Mouse (Mus musculus) midbrain, embryonic 12.5 days (tissue): ENCODE results near the gene Olfr319. TPM values are rescaled to one million over a fixed set of nuclear protein-coding genes. Genes with fewer than 3 reads are reported as not detected.
"Not testable (repeated sequence)": the region's sequence is repeated elsewhere in the genome, so short reads cannot be mapped to it uniquely, and the experiment has no call there.

Experiments
- ATAC-seq: fragments of 200-750 bp; cut with Nextera tagmentation; 2 replicates; pipeline ENCODE4 v1.8.0; 2017; ENCODE audit warnings: low read depth, moderate TSS enrichment, moderate library complexity; ENCODE audit not compliant: low FRiP score
- H3K27ac ChIP-seq: fragments of 300-500 bp; sonication (generic); replicated peaks from 2 replicates; pipeline ENCODE4 v1.5.1; 2016; ENCODE audit warnings: mild to moderate bottlenecking
- H3K27me3 ChIP-seq: fragments of 300-500 bp; sonication (generic); 2 replicates; pipeline ENCODE4 v1.6.1; 2016; ENCODE audit warnings: mild to moderate bottlenecking
- H3K36me3 ChIP-seq: fragments of 300-500 bp; sonication (generic); 2 replicates; pipeline ENCODE4 v1.6.1; 2016
- H3K4me1 ChIP-seq: fragments of 300-500 bp; sonication (generic); 2 replicates; pipeline ENCODE4 v1.6.1; 2016
- H3K4me2 ChIP-seq: fragments of 300-500 bp; sonication (generic); replicated peaks from 2 replicates; pipeline ENCODE4 v1.6.1; 2016; ENCODE audit warnings: mild to moderate bottlenecking, moderate library complexity
- H3K4me3 ChIP-seq: fragments of 300-500 bp; sonication (generic); 2 replicates; pipeline ENCODE4 v1.5.1; 2016; ENCODE audit warnings: mild to moderate bottlenecking
- H3K9ac ChIP-seq: fragments of 300-500 bp; sonication (generic); replicated peaks from 2 replicates; pipeline ENCODE4 v1.6.1; 2016; ENCODE audit warnings: mild to moderate bottlenecking, moderate library complexity
- H3K9me3 ChIP-seq: fragments of 300-500 bp; sonication (generic); 2 replicates; pipeline ENCODE4 v1.6.1; 2016; ENCODE audit warnings: mild to moderate bottlenecking
- WGBS: fragments of 180-500 bp; shearing (Covaris S2); methylation state at CpG from one replicate; pipeline ENCODE4 v1.1.7; 2016; 5-methylcytosine and 5-hydroxymethylcytosine counted together
- polyA plus RNA-seq: library from polyadenylated mRNA; unstranded; fragments of >200 nt; fragmentation: Nextera tagmentation; extraction: Ambion mirVana; gene quantifications from 2 replicates; pipeline ENCODE4 v1.2.1, GENCODE M21; 2016

Olfr319 gene
- polyA plus RNA-seq, 1 experiment from 2014 or later, result not detected

DNA sequence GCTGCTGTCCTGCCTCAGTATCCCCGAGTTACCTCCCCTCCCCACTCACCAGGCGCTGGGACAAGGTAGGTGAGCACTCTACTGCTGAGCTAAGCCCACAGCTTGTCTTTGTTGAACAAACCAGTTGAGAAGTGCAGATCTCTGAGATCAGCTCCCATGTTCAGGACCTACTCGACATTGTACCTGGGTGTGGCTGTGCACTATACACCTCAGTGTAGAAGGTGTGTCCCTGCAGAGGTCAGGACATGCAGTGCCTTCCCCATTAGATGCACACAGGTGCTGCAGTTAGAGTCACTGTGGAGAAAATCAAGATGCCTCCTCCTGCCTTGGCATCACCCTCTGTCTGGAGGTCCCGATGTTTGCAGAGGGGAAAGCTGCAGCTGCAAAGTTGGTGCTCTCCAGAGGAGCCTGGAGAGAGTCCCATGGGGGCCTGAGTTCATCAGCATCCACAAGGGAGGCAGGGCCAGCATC is 39.9 kb downstream of the Olfr319 start, which contains the start of gene Olfr317:
Gene Olfr317 (minus strand): TSS at position 421 of the 471 bp plus-strand sequence.
- H3K27ac ChIP-seq, result no peak within 1 kb of the TSS
- H3K4me3 ChIP-seq, result no peak within 1 kb of the TSS
- no peaks in the 10 kb centered on the region for H3K36me3 ChIP-seq
- no peaks in the 10 kb centered on the region for H3K27me3 ChIP-seq
- no peaks in the 10 kb centered on the region for H3K4me1 ChIP-seq
- H3K4me2 ChIP-seq, result no peak within 1 kb of the TSS
- 80% methylated on average over 4 of the region's 4 CpGs for WGBS
- no peaks in the 10 kb centered on the region for H3K9me3 ChIP-seq
- no peak within 1 kb of the TSS for H3K9ac ChIP-seq
- no peak for ATAC-seq

DNA sequence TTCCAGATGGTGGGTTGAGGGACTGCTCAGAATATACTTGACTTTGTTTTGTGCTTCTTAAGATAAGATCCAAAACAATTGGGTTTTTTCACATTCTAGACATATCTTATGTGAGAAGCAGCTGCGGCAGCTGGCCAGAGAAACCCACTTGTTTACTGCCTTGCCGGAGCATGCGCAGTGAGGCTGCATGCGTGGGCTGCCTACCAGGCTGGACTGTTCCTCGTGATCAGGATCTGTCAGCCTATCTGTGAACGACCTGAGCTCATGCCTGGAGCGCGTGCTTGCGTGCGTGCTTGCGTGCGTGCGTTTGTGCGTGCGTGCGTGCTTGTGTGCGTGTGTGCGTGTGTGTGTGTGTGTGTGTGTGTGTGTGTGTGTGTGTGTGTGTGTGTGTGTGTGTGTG is 52.1 kb downstream of the Olfr319 start:
- WGBS, result 82% methylated on average over 18 of the region's 18 CpGs

DNA sequence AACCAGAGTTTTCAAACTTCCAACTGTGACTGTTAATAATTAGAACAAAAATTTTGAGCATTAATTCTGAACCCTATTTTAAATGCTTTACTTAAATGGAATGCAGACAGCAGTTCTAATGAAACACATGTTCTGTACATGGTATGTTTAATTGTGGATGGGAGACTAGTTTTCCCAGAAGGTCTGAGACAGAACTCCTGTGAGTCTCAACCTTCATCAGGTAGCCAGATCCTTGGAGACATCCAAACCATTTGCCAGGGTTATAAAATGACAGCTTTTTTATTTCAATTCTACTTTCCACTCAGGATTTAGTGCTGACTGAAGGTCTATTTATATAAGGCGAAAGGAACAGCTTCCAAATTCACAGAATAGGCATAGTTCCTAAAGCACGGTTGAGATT is 53.5 kb downstream of the Olfr319 start, which contains the start of gene Olfr316:
Gene Olfr316 (plus strand): TSS at position 301 of the 400 bp plus-strand sequence.
- no peak for ATAC-seq
- 91% methylated on average over 2 of the region's 2 CpGs for WGBS

More for the DNA sequence above, 52.1 kb downstream of the Olfr319 start:
- H3K9ac ChIP-seq, H3K27me3 ChIP-seq, H3K4me2 ChIP-seq, H3K36me3 ChIP-seq, H3K27ac ChIP-seq, H3K4me3 ChIP-seq, ATAC-seq, H3K4me1 ChIP-seq, H3K9me3 ChIP-seq: not testable (repeated sequence)

More for the DNA sequence above, 53.5 kb downstream of the Olfr319 start, which contains the start of gene Olfr316:
- H3K4me2 ChIP-seq, result no peak within 1 kb of the TSS
- H3K27ac ChIP-seq, result no peak within 1 kb of the TSS
- no peaks in the 10 kb centered on the region for H3K4me1 ChIP-seq
- no peaks in the 10 kb centered on the region for H3K9me3 ChIP-seq
- no peaks in the 10 kb centered on the region for H3K36me3 ChIP-seq
- H3K9ac ChIP-seq, result no peak within 1 kb of the TSS
- no peaks in the 10 kb centered on the region for H3K27me3 ChIP-seq
- H3K4me3 ChIP-seq, result no peak within 1 kb of the TSS

Other genes with a start within 250 kb of the Olfr319 start
- not detected in 2 replicates for gene Lypd9, start 246.2 kb upstream of the Olfr319 start, polyA plus RNA-seq
- gene Olfr30, start 236.9 kb upstream of the Olfr319 start, polyA plus RNA-seq, result not detected in 2 replicates
- gene Olfr332, start 206.6 kb upstream of the Olfr319 start, polyA plus RNA-seq, result not detected in 2 replicates
- not detected in 2 replicates for gene Olfr331, start 196.6 kb upstream of the Olfr319 start, polyA plus RNA-seq
- not detected in 2 replicates for gene Olfr330, start 164.3 kb upstream of the Olfr319 start, polyA plus RNA-seq
- not detected in 2 replicates for gene Olfr329-ps, start 152.7 kb upstream of the Olfr319 start, polyA plus RNA-seq
- 0.08 and 0.14 TPM in 2 replicates for gene Olfr328, start 143.5 kb upstream of the Olfr319 start, polyA plus RNA-seq
- not detected in 2 replicates for gene Olfr224, start 128.6 kb upstream of the Olfr319 start, polyA plus RNA-seq
- not detected in 2 replicates for gene Olfr325, start 121.4 kb upstream of the Olfr319 start, polyA plus RNA-seq
- not detected in 2 replicates for gene Olfr324, start 104.0 kb upstream of the Olfr319 start, polyA plus RNA-seq
- gene 2210407C18Rik, start 83.1 kb upstream of the Olfr319 start, polyA plus RNA-seq, result not detected in 2 replicates
- not detected in 2 replicates for gene Olfr323, start 68.7 kb upstream of the Olfr319 start, polyA plus RNA-seq
- gene Trim58, start 58.7 kb upstream of the Olfr319 start, polyA plus RNA-seq, result 0.13 and 0.28 TPM in 2 replicates
- not detected in 2 replicates for gene Olfr322, start 40.4 kb upstream of the Olfr319 start, polyA plus RNA-seq
- not detected in 2 replicates for gene Olfr320, start 18.1 kb upstream of the Olfr319 start, polyA plus RNA-seq
- not detected in 2 replicates for gene Olfr318, start 24.9 kb downstream of the Olfr319 start, polyA plus RNA-seq
- gene Olfr317, start 40.0 kb downstream of the Olfr319 start, polyA plus RNA-seq, result not detected in 2 replicates
- gene Olfr316, start 53.6 kb downstream of the Olfr319 start, polyA plus RNA-seq, result not detected in 2 replicates
- gene Olfr315, start 74.0 kb downstream of the Olfr319 start, polyA plus RNA-seq, result not detected in 2 replicates
- not detected in 2 replicates for gene Olfr314, start 83.8 kb downstream of the Olfr319 start, polyA plus RNA-seq
- gene Fam183b, start 102.8 kb downstream of the Olfr319 start, polyA plus RNA-seq, result 2.0 and 2.1 TPM in 2 replicates
- not detected in 2 replicates for gene Olfr313, start 115.8 kb downstream of the Olfr319 start, polyA plus RNA-seq
- gene Olfr312, start 130.1 kb downstream of the Olfr319 start, polyA plus RNA-seq, result not detected in 2 replicates
- not detected in 2 replicates for gene Olfr311, start 140.1 kb downstream of the Olfr319 start, polyA plus RNA-seq
- 17.7 and 19.9 TPM in 2 replicates for gene Gm12258, start 148.0 kb downstream of the Olfr319 start, polyA plus RNA-seq
- 10.2 and 13.7 TPM in 2 replicates for gene 2810021J22Rik, start 168.1 kb downstream of the Olfr319 start, polyA plus RNA-seq
- gene Zfp39, start 205.1 kb downstream of the Olfr319 start, polyA plus RNA-seq, result 5.3 and 5.5 TPM in 2 replicates
- not detected in 2 replicates for gene Btnl10, start 218.7 kb downstream of the Olfr319 start, polyA plus RNA-seq
- 437 and 465 TPM in 2 replicates for gene Rnf187, start 239.8 kb downstream of the Olfr319 start, polyA plus RNA-seq
- 177 and 223 TPM in 2 replicates for gene Hist3h2ba, start 249.8 kb downstream of the Olfr319 start, polyA plus RNA-seq